Mouse (Mus musculus) lung, embryonic 14.5 days (tissue): Measurements from ENCODE around the gene Ankrd40. TPM values are rescaled to one million over a fixed set of nuclear protein-coding genes. Genes with fewer than 3 reads are reported as not detected.
A peak's percentile ranks its signal among the peaks of the same experiment; 100 is the strongest.

Experiments used
- ATAC-seq: fragments of 200-750 bp; cut with Nextera tagmentation; 2 replicates; pipeline ENCODE4 v1.8.0; 2017; ENCODE audit warnings: mild to moderate bottlenecking, moderate TSS enrichment, moderate library complexity; ENCODE audit not compliant: insufficient read depth
- DNase-seq: peaks from one replicate; pipeline ENCODE4 v3.0.0-alpha.2; 2015
- H3K27ac ChIP-seq: fragments of 300-500 bp; sonication (generic); 2 replicates; pipeline ENCODE4 v1.5.1; 2014; ENCODE audit warnings: low read depth, mild to moderate bottlenecking, moderate library complexity
- H3K27me3 ChIP-seq: fragments of 300-500 bp; sonication (generic); 2 replicates; pipeline ENCODE4 v1.6.1; 2014; ENCODE audit warnings: low read length, control low read depth; ENCODE audit not compliant: insufficient read depth
- H3K36me3 ChIP-seq: fragments of 300-500 bp; sonication (generic); 2 replicates; pipeline ENCODE4 v1.6.1; 2014; ENCODE audit warnings: control low read depth; ENCODE audit not compliant: insufficient read depth
- H3K4me1 ChIP-seq: fragments of 300-500 bp; sonication (generic); 2 replicates; pipeline ENCODE4 v1.6.1; 2014; ENCODE audit warnings: antibody characterized with exemption, control low read depth; ENCODE audit not compliant: insufficient read depth
- H3K4me2 ChIP-seq: fragments of 300-500 bp; sonication (generic); 2 replicates; pipeline ENCODE4 v1.6.1; 2014; ENCODE audit warnings: mild to moderate bottlenecking
- H3K4me3 ChIP-seq: fragments of 300-500 bp; sonication (generic); 2 replicates; pipeline ENCODE4 v1.5.1; 2014; ENCODE audit warnings: low read depth, low read length
- H3K9ac ChIP-seq: fragments of 300-500 bp; sonication (generic); 2 replicates; pipeline ENCODE4 v1.6.1; 2014
- H3K9me3 ChIP-seq: fragments of 300-500 bp; sonication (generic); 2 replicates; pipeline ENCODE4 v1.6.1; 2016; ENCODE audit warnings: low read depth, low read length, control low read depth
- CTCF ChIP-seq: IDR thresholded peaks from 2 replicates; pipeline ENCODE4 v1.5.1; 2016; ENCODE audit warnings: antibody characterized with exemption, low read depth
- WGBS: fragments of 180-500 bp; shearing (Covaris S2); extraction: QIAGEN DNeasy Blood & Tissue Kit; methylation state at CpG from one replicate; pipeline ENCODE4 v1.1.7; 2014; 5-methylcytosine and 5-hydroxymethylcytosine counted together
- polyA plus RNA-seq: library from polyadenylated mRNA; unstranded; fragments of >200 nt; fragmentation: Nextera tagmentation; extraction: Ambion mirVana; gene quantifications from 2 replicates; pipeline ENCODE4 v1.2.1, GENCODE M21; 2014

The Ankrd40 gene
- polyA plus RNA-seq, 1 experiment from 2014 or later = 30.9 TPM

DNA sequence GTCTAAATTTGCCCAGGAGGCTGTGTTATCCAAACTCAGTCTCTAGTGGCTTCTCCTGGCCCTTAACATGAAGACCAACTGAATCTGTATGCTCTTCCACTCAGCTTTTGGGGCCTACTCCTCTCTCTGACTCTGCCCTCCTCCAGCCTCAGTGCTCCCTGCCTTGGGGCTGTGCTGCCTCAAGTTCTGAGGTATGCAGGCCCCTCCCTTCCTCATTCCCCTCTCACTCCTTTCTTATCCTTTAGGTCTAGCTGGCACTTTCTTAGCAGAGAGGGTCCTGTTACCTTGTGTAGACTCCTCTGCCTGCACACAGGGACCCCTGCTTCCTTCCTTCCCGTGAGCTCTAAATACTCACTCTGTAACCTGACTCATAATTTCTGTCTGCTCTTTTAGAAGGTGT lies 16.7 kb downstream of the Ankrd40 start:
- Histone ChIP-seq H3K4me3 (no peak overlapping the region), H3K9me3 (no peaks in the 10 kb centered on the region), H3K9ac (no peak overlapping the region), H3K27ac (no peak overlapping the region), H3K4me1 (peaks cover 11% of the 10 kb centered on the region), H3K27me3 (no peaks in the 10 kb centered on the region), H3K36me3 (peaks cover 19% of the 10 kb centered on the region), H3K4me2 (no peak overlapping the region)
- ATAC-seq (no peak), DNase-seq (no peak)
- TF ChIP-seq CTCF = no peak
- WGBS = 23% methylated on average over 1 of the region's 1 CpGs

DNA sequence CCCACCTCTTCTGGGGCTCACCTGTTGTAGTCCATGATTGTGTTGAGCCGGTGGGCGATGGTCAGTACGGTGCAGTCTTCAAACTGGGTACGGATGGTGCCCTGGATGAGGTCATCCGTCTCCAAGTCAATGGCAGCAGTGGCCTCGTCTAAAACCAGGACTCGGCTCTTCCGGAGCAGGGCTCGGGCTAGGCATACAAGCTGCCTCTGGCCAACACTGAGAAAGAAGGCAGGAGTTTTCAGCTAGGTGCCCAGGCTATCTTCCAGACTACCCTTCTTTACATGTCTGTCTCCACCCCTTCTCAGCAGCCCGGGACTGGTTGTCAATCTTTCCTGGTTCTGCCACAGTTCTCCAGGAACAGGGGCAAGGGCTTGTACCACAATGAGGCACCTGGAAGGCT lies 18.1 kb downstream of the Ankrd40 start:
- WGBS = 69% methylated on average over 10 of the region's 10 CpGs
- Histone ChIP-seq H3K4me3 (no peak overlapping the region), H3K9me3 (no peaks in the 10 kb centered on the region), H3K27me3 (no peaks in the 10 kb centered on the region), H3K4me1 (peaks cover 11% of the 10 kb centered on the region), H3K4me2 (no peak overlapping the region), H3K36me3 (peaks cover 10% of the 10 kb centered on the region; the same call in 1 of the 2 replicates), H3K27ac (no peak overlapping the region), H3K9ac (no peak overlapping the region)
- ATAC-seq (no peak), DNase-seq (no peak)
- no peak for TF ChIP-seq CTCF

DNA sequence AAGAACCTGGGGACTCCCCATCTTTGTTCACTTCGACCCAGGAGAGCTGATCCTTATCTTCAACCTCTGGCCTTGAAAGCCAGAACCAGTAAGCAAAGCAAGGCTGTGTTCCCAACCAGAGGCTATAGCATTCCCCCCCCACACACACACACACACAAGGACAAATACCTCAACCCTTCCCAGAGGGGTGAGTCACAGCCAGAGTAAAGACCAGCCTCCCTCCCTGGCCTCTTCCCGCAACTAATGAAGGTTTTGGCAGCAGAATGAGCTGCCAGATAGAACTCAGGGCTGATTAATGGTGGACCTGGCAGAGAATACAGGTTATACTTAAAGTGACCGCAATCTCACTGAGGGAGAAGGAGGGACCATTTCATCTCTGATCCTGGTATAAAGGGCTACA lies 18.8 kb downstream of the Ankrd40 start:
- Histone ChIP-seq H3K4me1 (peaks cover 11% of the 10 kb centered on the region), H3K27me3 (no peaks in the 10 kb centered on the region), H3K9ac (no peak overlapping the region), H3K4me3 (no peak overlapping the region), H3K9me3 (no peaks in the 10 kb centered on the region), H3K4me2 (no peak overlapping the region), H3K27ac (no peak overlapping the region), H3K36me3 (peaks cover 3% of the 10 kb centered on the region; the same call in 1 of the 2 replicates)
- DNase-seq (peak; percentile 51), ATAC-seq (peak; percentile 47; the same call in 1 of the 2 replicates)
- no peak for TF ChIP-seq CTCF
- WGBS = 26% methylated on average over 3 of the region's 3 CpGs

DNA sequence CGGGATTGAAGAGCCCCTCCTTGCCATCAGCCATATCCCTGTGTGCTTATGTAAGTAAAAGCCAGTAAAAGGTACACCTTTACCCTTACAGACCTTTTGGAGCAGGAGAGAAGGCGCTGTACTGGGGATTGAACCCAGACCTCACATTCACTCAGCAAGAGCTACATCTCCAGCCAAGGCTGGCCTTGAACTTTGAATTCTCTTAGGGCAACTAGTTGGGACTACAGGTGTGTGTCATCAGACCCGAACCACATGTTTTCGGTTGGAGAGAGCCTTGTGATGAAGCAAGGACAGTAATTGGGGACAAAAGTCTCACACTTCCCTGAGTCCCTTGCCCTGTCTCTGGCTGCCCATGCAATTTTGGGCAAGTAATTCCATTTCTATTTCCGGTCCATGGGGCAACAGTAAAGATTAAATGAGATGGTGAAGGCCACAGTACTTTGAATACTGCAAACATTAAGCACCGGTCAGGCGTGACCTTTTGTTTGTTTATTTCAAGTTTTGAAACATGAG lies 19.3 kb downstream of the Ankrd40 start:
- H3K36me3 ChIP-seq = no peaks in the 10 kb centered on the region
- H3K27ac ChIP-seq = no peak overlapping the region
- H3K4me3 ChIP-seq = no peak overlapping the region
- peaks cover 11% of the 10 kb centered on the region for H3K4me1 ChIP-seq
- ATAC-seq (no peak), DNase-seq (no peak)
- H3K27me3 ChIP-seq = no peaks in the 10 kb centered on the region
- 63% methylated on average over 7 of the region's 7 CpGs for WGBS
- H3K9ac ChIP-seq = no peak overlapping the region
- no peaks in the 10 kb centered on the region for H3K9me3 ChIP-seq
- no peak overlapping the region for H3K4me2 ChIP-seq
- TF ChIP-seq CTCF = no peak

DNA sequence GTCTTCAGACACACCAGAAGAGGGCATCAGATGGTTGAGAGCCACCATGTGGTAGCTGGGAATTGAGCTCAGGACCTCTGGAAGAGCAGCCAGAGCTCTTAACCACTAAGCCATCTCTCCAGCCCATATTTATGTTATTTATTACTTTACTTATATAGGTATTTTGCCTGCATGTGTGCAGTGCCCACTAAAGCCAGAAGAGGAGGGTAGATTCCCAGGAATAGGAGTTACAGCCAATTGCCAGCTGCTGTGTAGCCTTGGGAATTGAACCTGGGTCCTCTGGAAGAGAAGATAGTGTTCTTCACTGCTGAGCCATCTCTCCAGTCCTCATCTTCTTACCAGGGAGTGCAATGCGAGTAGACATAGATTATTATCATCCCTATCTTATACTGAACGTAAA lies 22.0 kb downstream of the Ankrd40 start:
- H3K9me3 ChIP-seq = no peaks in the 10 kb centered on the region
- no peak overlapping the region for H3K4me2 ChIP-seq
- H3K36me3 ChIP-seq = no peaks in the 10 kb centered on the region
- 0 out of 2 replicates have a peak, but pooled peaks cover 3% of the 10 kb centered on the region for H3K4me1 ChIP-seq
- TF ChIP-seq CTCF = peak; percentile 39
- no peak for DNase-seq
- no peak overlapping the region for H3K9ac ChIP-seq
- no peak overlapping the region for H3K4me3 ChIP-seq
- no peak overlapping the region for H3K27ac ChIP-seq
- H3K27me3 ChIP-seq = no peaks in the 10 kb centered on the region
- ATAC-seq = no peak
- 73% methylated on average over 2 of the region's 2 CpGs for WGBS

DNA sequence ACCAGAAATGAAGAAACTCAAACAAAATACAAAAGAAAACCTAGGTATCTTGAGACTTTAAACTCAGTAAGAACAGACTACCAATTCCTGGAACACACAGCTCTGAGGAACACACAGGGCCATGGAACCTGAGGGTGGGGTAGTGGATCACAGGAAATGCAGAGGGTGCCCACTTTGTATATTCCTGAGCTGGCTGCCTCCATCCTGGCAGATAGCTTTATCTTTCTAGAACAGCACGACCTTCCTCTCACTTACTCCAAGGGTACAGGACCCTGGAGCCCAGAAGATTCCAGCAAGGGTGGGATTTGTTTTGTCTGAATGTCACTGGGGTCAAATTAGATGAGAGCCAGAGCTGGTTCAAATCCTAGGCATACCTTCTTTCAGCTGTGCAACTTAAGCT lies 22.5 kb downstream of the Ankrd40 start:
- Histone ChIP-seq H3K4me2 (no peak overlapping the region), H3K27me3 (no peaks in the 10 kb centered on the region), H3K9me3 (no peaks in the 10 kb centered on the region), H3K4me3 (no peak overlapping the region), H3K4me1 (0 out of 2 replicates have a peak, but pooled peaks cover 3% of the 10 kb centered on the region), H3K9ac (no peak overlapping the region), H3K36me3 (no peaks in the 10 kb centered on the region), H3K27ac (no peak overlapping the region)
- DNase-seq (no peak), ATAC-seq (no peak)
- 40% methylated on average over 1 of the region's 1 CpGs for WGBS
- no peak for TF ChIP-seq CTCF

DNA sequence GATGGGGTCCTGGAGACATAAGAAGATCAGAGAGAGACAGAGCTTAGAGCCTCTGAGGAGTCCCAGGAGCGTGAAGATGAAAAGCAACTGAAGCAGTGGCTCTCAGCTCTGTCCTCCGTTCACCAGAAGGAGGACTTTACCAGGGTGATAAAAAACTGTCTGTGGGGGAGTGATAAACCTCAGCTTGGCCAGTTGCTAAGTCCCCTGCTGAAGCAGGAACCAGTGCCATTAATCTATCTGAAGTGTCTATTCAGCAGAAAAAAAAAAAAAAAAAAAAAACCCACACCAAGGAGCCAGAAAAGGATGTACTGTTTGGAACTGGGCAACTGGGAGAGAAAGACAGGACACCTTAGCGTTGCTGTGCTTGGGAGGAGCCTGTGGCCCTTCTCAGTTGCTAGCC lies 23.3 kb downstream of the Ankrd40 start:
- no peaks in the 10 kb centered on the region for H3K27me3 ChIP-seq
- DNase-seq (no peak), ATAC-seq (no peak)
- 0 out of 2 replicates have a peak, but pooled peaks cover under 1% of the 10 kb centered on the region for H3K4me1 ChIP-seq
- H3K4me2 ChIP-seq = no peak overlapping the region
- H3K4me3 ChIP-seq = no peak overlapping the region
- 16% methylated on average over 3 of the region's 3 CpGs for WGBS
- no peaks in the 10 kb centered on the region for H3K36me3 ChIP-seq
- no peak for TF ChIP-seq CTCF
- no peaks in the 10 kb centered on the region for H3K9me3 ChIP-seq
- H3K27ac ChIP-seq = no peak overlapping the region
- H3K9ac ChIP-seq = no peak overlapping the region
